Mouse (Mus musculus) testis, adult 2 months (tissue): Measurements from ENCODE around the gene Adra1b.

Source experiments
- CTCF ChIP-seq: fragments of 200-500 bp; IDR thresholded peaks from 2 replicates; pipeline ENCODE4 v1.5.1; 2012; ENCODE audit warnings: low read depth, mild to moderate bottlenecking, inconsistent platforms, low read length, moderate library complexity; ENCODE audit not compliant: control insufficient read depth, insufficient read depth, insufficient replicate concordance
- POLR2A ChIP-seq: fragments of 200-500 bp; IDR thresholded peaks from 2 replicates; pipeline ENCODE4 v1.6.1; 2012; ENCODE audit warnings: low read depth, mild to moderate bottlenecking, inconsistent platforms, low read length, moderate library complexity; ENCODE audit not compliant: control insufficient read depth

DNA sequence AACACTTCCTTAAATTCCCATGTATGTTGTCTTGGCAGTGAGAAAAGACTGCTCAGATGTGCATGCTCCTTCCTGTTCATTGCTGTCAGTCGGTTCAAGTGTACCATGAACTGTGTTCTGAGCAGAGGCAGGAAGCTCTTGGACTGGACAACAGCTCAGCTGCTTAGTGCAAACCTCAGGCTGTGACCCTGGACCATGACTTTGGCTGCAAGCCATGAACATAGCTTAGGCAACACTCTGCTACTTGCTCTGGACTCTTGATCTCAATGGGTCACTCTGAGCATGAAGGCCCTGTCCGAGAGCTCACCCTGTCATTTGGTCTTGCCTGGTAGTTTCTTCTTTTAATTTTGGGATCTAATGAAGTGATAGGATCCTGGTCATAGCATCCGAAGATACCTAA lies 9.6 kb downstream of the Adra1b start:
- TF ChIP-seq CTCF (no peak), POLR2A (no peak)
